Mouse (Mus musculus) E14TG2a.4 (cell line): Measurements from ENCODE around the gene Tat.
A peak's percentile ranks its signal among the peaks of the same experiment; 100 is the strongest.
"Not testable (repeated sequence)": the region's sequence is repeated elsewhere in the genome, so short reads cannot be mapped to it uniquely, and the experiment has no call there.

Experiments used
- H3K27me3 ChIP-seq: 2 replicates; pipeline ENCODE4 v1.6.1; 2014; ENCODE audit warnings: low read length, control low read depth; ENCODE audit not compliant: insufficient read depth
- H3K36me3 ChIP-seq: 2 replicates; pipeline ENCODE4 v1.6.1; 2014; ENCODE audit warnings: low read length, control low read depth; ENCODE audit not compliant: insufficient read depth
- H3K4me1 ChIP-seq: replicated peaks from 2 replicates; pipeline ENCODE4 v1.6.1; 2014; ENCODE audit warnings: low read depth, low read length, control low read depth
- H3K4me3 ChIP-seq: replicated peaks from 2 replicates; pipeline ENCODE4 v1.5.1; 2014; ENCODE audit warnings: mild to moderate bottlenecking, low read length
- H3K9me3 ChIP-seq: 2 replicates; pipeline ENCODE4 v1.6.1; 2014; ENCODE audit warnings: low read length, control low read depth
- CTCF ChIP-seq: conservative IDR thresholded peaks from 2 replicates; pipeline ENCODE4 v1.5.1; 2014; ENCODE audit warnings: low read length
- NANOG ChIP-seq: IDR thresholded peaks from 2 replicates; pipeline ENCODE4 v1.6.1; 2014; ENCODE audit warnings: borderline replicate concordance, low read length, mixed read lengths
- POU5F1 ChIP-seq: IDR thresholded peaks from 2 replicates; pipeline ENCODE4 v1.6.1; 2014; ENCODE audit warnings: low read length, borderline replicate concordance

Gene Tat

GRCm38 (mm10) chr8:110010868-110011267, 20.6 kb downstream of the Tat start:
- Histone ChIP-seq H3K4me1 (peaks cover 35% of the 10 kb centered on the region), H3K4me3 (no peak overlapping the region), H3K27me3 (0 out of 2 replicates have a peak, but pooled peaks cover 2% of the 10 kb centered on the region), H3K9me3 (no peaks in the 10 kb centered on the region), H3K36me3 (no peaks in the 10 kb centered on the region)
- TF ChIP-seq NANOG (no peak), CTCF (peak; percentile 85)

GRCm38 (mm10) chr8:110022081-110022480, 31.8 kb downstream of the Tat start:
- Histone ChIP-seq H3K4me1 (no peaks in the 10 kb centered on the region), H3K36me3 (no peaks in the 10 kb centered on the region), H3K4me3 (no peak overlapping the region), H3K27me3 (peaks cover 21% of the 10 kb centered on the region; the same call in 1 of the 2 replicates), H3K9me3 (no peaks in the 10 kb centered on the region)
- TF ChIP-seq POU5F1 (no peak), CTCF (no peak), NANOG (no peak)

DNA sequence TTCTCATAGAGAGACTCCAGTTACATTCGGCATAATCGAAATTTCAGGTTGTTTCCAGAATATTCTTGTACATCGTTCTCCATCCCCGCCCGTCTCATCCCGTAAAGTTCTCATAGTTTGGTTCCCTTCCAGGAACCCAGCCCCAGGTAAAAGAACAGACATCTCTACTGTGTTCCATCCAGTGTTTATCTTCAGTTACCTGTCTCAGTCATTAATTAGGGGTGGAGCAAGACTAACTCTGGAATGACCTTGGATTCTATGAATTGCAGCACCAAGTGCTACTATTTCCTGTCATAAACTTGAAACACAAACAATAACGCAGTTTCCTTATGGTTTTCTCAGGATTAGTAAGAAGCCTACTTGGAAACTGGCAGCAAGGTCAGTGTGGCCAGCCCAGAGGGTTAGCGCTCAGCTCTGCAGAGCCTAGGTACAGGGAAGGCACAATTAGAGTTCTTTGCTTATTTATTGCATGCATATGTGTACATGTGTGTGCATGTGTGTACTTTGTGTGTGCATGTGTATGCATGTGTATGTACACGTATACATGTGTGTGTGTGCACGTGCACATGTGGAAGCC, 32.6 kb downstream of the Tat start:
- H3K4me1 ChIP-seq, result no peaks in the 10 kb centered on the region
- H3K9me3 ChIP-seq, result no peaks in the 10 kb centered on the region
- H3K27me3 ChIP-seq, result peaks cover 21% of the 10 kb centered on the region; the same call in 1 of the 2 replicates
- no peaks in the 10 kb centered on the region for H3K36me3 ChIP-seq
- no peak for TF ChIP-seq NANOG
- no peak for TF ChIP-seq POU5F1
- TF ChIP-seq CTCF, result no peak
- no peak overlapping the region for H3K4me3 ChIP-seq

- not testable (repeated sequence) for H3K4me3 ChIP-seq, H3K4me1 ChIP-seq, H3K36me3 ChIP-seq, H3K9me3 ChIP-seq
- peaks cover 15% of the 10 kb centered on the region; the same call in 1 of the 2 replicates for H3K27me3 ChIP-seq
These were observed 43.5 kb downstream of the Tat start for GRCm38 (mm10) chr8:110033771-110034170.

- no peaks in the 10 kb centered on the region for H3K4me1 ChIP-seq
- no peaks in the 10 kb centered on the region for H3K36me3 ChIP-seq
- H3K27me3 ChIP-seq, result peaks cover 18% of the 10 kb centered on the region; the same call in 1 of the 2 replicates
- peaks cover 5% of the 10 kb centered on the region; the same call in 1 of the 2 replicates for H3K9me3 ChIP-seq
- no peak overlapping the region for H3K4me3 ChIP-seq
- TF ChIP-seq CTCF (no peak), POU5F1 (no peak), NANOG (no peak)
These were observed 44.1 kb downstream of the Tat start for GRCm38 (mm10) chr8:110034331-110034730.

- TF ChIP-seq CTCF, result no peak
- TF ChIP-seq POU5F1, result no peak
- TF ChIP-seq NANOG, result no peak
- H3K27me3 ChIP-seq, result peaks cover 9% of the 10 kb centered on the region; the same call in 1 of the 2 replicates
- no peak overlapping the region for H3K4me3 ChIP-seq
- no peaks in the 10 kb centered on the region for H3K36me3 ChIP-seq
- H3K4me1 ChIP-seq, result no peaks in the 10 kb centered on the region
- peaks cover 5% of the 10 kb centered on the region; the same call in 1 of the 2 replicates for H3K9me3 ChIP-seq
These were observed 45.9 kb downstream of the Tat start for GRCm38 (mm10) chr8:110036156-110036555.

GRCm38 (mm10) chr8:110039216-110039615, 49.0 kb downstream of the Tat start:
- no peaks in the 10 kb centered on the region for H3K36me3 ChIP-seq
- H3K27me3 ChIP-seq, result peaks cover 5% of the 10 kb centered on the region; the same call in 1 of the 2 replicates
- H3K9me3 ChIP-seq, result peaks cover 5% of the 10 kb centered on the region; the same call in 1 of the 2 replicates
- no peak overlapping the region for H3K4me3 ChIP-seq
- H3K4me1 ChIP-seq, result no peaks in the 10 kb centered on the region
- no peak for TF ChIP-seq POU5F1
- TF ChIP-seq CTCF, result no peak
- no peak for TF ChIP-seq NANOG

DNA sequence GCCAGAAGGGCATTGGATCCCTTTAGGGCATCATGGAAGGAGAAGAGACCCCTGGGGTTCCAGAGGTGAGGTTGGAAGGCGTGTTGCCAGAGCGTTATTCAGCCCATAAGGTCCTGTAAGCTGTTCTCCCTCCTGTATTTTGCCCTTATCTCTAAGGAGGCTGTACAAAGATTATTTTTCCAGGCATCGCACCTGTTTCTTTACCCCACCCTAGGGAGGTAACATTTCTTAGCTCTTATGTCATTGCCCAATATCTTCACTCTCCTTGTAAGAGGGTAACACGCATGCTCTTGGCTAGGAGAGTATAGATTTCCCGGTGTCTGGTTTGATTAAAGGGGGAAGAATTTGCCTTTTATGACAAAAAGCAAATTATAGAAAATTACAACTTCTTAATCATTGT, 49.4 kb downstream of the Tat start, which contains the start of gene Chst4:
TSS of gene Chst4 (minus strand) at position 82 of the 400 bp plus-strand sequence.
- peaks cover 5% of the 10 kb centered on the region; the same call in 1 of the 2 replicates for H3K27me3 ChIP-seq
- no peak for TF ChIP-seq NANOG

GRCm38 (mm10) chr8:110040509-110040908, 50.3 kb downstream of the Tat start:
- H3K4me3 ChIP-seq, result no peak overlapping the region

More for the DNA sequence above, 49.4 kb downstream of the Tat start, which contains the start of gene Chst4:
- H3K36me3 ChIP-seq, result no peaks in the 10 kb centered on the region
- no peak within 1 kb of the TSS for H3K4me3 ChIP-seq
- H3K9me3 ChIP-seq, result peaks cover 5% of the 10 kb centered on the region; the same call in 1 of the 2 replicates
- no peaks in the 10 kb centered on the region for H3K4me1 ChIP-seq

More at GRCm38 (mm10) chr8:110040509-110040908, 50.3 kb downstream of the Tat start:
- TF ChIP-seq NANOG (no peak), POU5F1 (no peak)
- Histone ChIP-seq H3K4me1 (no peaks in the 10 kb centered on the region), H3K27me3 (peaks cover 5% of the 10 kb centered on the region; the same call in 1 of the 2 replicates), H3K9me3 (peaks cover 5% of the 10 kb centered on the region; the same call in 1 of the 2 replicates), H3K36me3 (no peaks in the 10 kb centered on the region)
